Mouse (Mus musculus): ENCODE data around the gene Gfra1. TPM values are rescaled to one million over a fixed set of nuclear protein-coding genes. Genes with fewer than 3 reads are reported as not detected.

The Gfra1 gene
- polyA plus RNA-seq (2015; fragmentation: Nextera tagmentation; extraction: Ambion mirVana): 15.2 and 15.4 TPM in 2 replicates

- peaks cover 60% of the 10 kb centered on the region for H3K27me3 ChIP-seq
These were observed at the start of gene Gfra1 for GRCm38 (mm10) chr19:58455496-58456061. TSS of gene Gfra1 (minus strand) at chr19:58455909.

GRCm38 (mm10) chr19:58500049-58500448, 44.3 kb upstream of the Gfra1 start:
- Histone ChIP-seq H3K9ac (no peak overlapping the region), H3K36me3 (ENCODE audit: poor library complexity, severe bottlenecking) (no peaks in the 10 kb centered on the region), H3K4me3 (no peak overlapping the region), H3K27me3 (no peaks in the 10 kb centered on the region), H3K4me2 (no peak overlapping the region), H3K9me3 (replicated peaks) (no peaks in the 10 kb centered on the region), H3K4me1 (peaks cover 37% of the 10 kb centered on the region), H3K27ac (no peak overlapping the region)
- peak; percentile 62; the same call in 1 of the 2 replicates for ATAC-seq
- WGBS: 84% methylated on average over 2 of the region's 2 CpGs

More at GRCm38 (mm10) chr19:58455496-58456061, at the start of gene Gfra1:
- Histone ChIP-seq H3K36me3 (ENCODE audit: poor library complexity, severe bottlenecking) (no peaks in the 10 kb centered on the region), H3K4me2 (peak within 1 kb of the TSS; percentile 88), H3K27ac (peak within 1 kb of the TSS; percentile 41), H3K4me3 (peak within 1 kb of the TSS; percentile 52), H3K4me1 (peaks cover 68% of the 10 kb centered on the region), H3K9ac (peak within 1 kb of the TSS; percentile 70), H3K9me3 (replicated peaks) (no peaks in the 10 kb centered on the region)
- under 1% methylated on average over 31 of the region's 31 CpGs for WGBS
- peak; percentile 47 for ATAC-seq

- H3K27ac ChIP-seq: no peak overlapping the region
- H3K36me3 ChIP-seq (ENCODE audit: poor library complexity, severe bottlenecking): no peaks in the 10 kb centered on the region
- H3K4me2 ChIP-seq: no peak overlapping the region
- ATAC-seq: no peak
- no peak overlapping the region for H3K9ac ChIP-seq
- H3K4me3 ChIP-seq: no peak overlapping the region
- no peaks in the 10 kb centered on the region for H3K9me3 ChIP-seq (replicated peaks)
- peaks cover 37% of the 10 kb centered on the region for H3K4me1 ChIP-seq
- 81% methylated on average over 3 of the region's 3 CpGs for WGBS
- no peaks in the 10 kb centered on the region for H3K27me3 ChIP-seq
These were observed 43.8 kb upstream of the Gfra1 start for GRCm38 (mm10) chr19:58499420-58499966.

GRCm38 (mm10) chr19:58497106-58497505, 41.4 kb upstream of the Gfra1 start:
- Histone ChIP-seq H3K27ac (no peak overlapping the region), H3K27me3 (no peaks in the 10 kb centered on the region), H3K36me3 (ENCODE audit: poor library complexity, severe bottlenecking) (no peaks in the 10 kb centered on the region), H3K9ac (no peak overlapping the region), H3K4me2 (no peak overlapping the region), H3K9me3 (replicated peaks) (no peaks in the 10 kb centered on the region), H3K4me3 (no peak overlapping the region), H3K4me1 (peaks cover 31% of the 10 kb centered on the region)
- WGBS: 25% methylated on average over 3 of the region's 3 CpGs
- no peak for ATAC-seq

- no peak overlapping the region for H3K27ac ChIP-seq
- H3K4me3 ChIP-seq: no peak overlapping the region
- 43% methylated on average over 2 of the region's 2 CpGs for WGBS
- H3K27me3 ChIP-seq: no peaks in the 10 kb centered on the region
- no peak for ATAC-seq
- H3K9ac ChIP-seq: no peak overlapping the region
- no peak overlapping the region for H3K4me2 ChIP-seq
- no peaks in the 10 kb centered on the region for H3K36me3 ChIP-seq (ENCODE audit: poor library complexity, severe bottlenecking)
- no peaks in the 10 kb centered on the region for H3K4me1 ChIP-seq
- no peaks in the 10 kb centered on the region for H3K9me3 ChIP-seq (replicated peaks)
These were observed 31.0 kb upstream of the Gfra1 start for GRCm38 (mm10) chr19:58486686-58487085.

GRCm38 (mm10) chr19:58482373-58482977, 26.8 kb upstream of the Gfra1 start:
- H3K27me3 ChIP-seq: no peaks in the 10 kb centered on the region
- H3K4me2 ChIP-seq: no peak overlapping the region
- 79% methylated on average over 9 of the region's 9 CpGs for WGBS
- H3K4me3 ChIP-seq: no peak overlapping the region
- H3K4me1 ChIP-seq: no peaks in the 10 kb centered on the region
- no peak overlapping the region for H3K27ac ChIP-seq
- no peak overlapping the region for H3K9ac ChIP-seq
- no peak for ATAC-seq
- no peaks in the 10 kb centered on the region; the same call in 1 of the 2 replicates for H3K9me3 ChIP-seq (replicated peaks)
- H3K36me3 ChIP-seq (ENCODE audit: poor library complexity, severe bottlenecking): no peaks in the 10 kb centered on the region

GRCm38 (mm10) chr19:58474251-58474650, 18.5 kb upstream of the Gfra1 start:
- Histone ChIP-seq H3K9me3 (replicated peaks) (no peaks in the 10 kb centered on the region), H3K4me2 (no peak overlapping the region), H3K36me3 (ENCODE audit: poor library complexity, severe bottlenecking) (no peaks in the 10 kb centered on the region), H3K4me1 (no peaks in the 10 kb centered on the region), H3K27ac (no peak overlapping the region), H3K27me3 (no peaks in the 10 kb centered on the region), H3K9ac (no peak overlapping the region), H3K4me3 (no peak overlapping the region)
- no peak for ATAC-seq
- WGBS: 91% methylated on average over 3 of the region's 3 CpGs

- ATAC-seq: peak; percentile 72
- no peak overlapping the region for H3K9ac ChIP-seq
These were observed 13.7 kb upstream of the Gfra1 start for GRCm38 (mm10) chr19:58469421-58469820.

GRCm38 (mm10) chr19:58468331-58468730, 12.6 kb upstream of the Gfra1 start:
- Histone ChIP-seq H3K4me2 (no peak overlapping the region), H3K9ac (no peak overlapping the region), H3K4me3 (no peak overlapping the region), H3K4me1 (peaks cover 9% of the 10 kb centered on the region), H3K9me3 (replicated peaks) (no peaks in the 10 kb centered on the region; the same call in 1 of the 2 replicates), H3K27ac (no peak overlapping the region), H3K27me3 (peaks cover 6% of the 10 kb centered on the region; the same call in 1 of the 2 replicates), H3K36me3 (ENCODE audit: poor library complexity, severe bottlenecking) (no peaks in the 10 kb centered on the region)
- no peak for ATAC-seq
- WGBS: 70% methylated on average over 2 of the region's 2 CpGs

More at GRCm38 (mm10) chr19:58469421-58469820, 13.7 kb upstream of the Gfra1 start:
- 11% methylated on average over 12 of the region's 12 CpGs for WGBS
- Histone ChIP-seq H3K9me3 (replicated peaks) (no peaks in the 10 kb centered on the region; the same call in 1 of the 2 replicates), H3K27me3 (peaks cover 6% of the 10 kb centered on the region; the same call in 1 of the 2 replicates), H3K36me3 (ENCODE audit: poor library complexity, severe bottlenecking) (no peaks in the 10 kb centered on the region), H3K27ac (no peak overlapping the region), H3K4me2 (no peak overlapping the region), H3K4me1 (peaks cover 4% of the 10 kb centered on the region; the same call in 1 of the 2 replicates), H3K4me3 (no peak overlapping the region)

GRCm38 (mm10) chr19:58463755-58464154, 8.0 kb upstream of the Gfra1 start:
- H3K4me3 ChIP-seq: no peak overlapping the region
- no peak overlapping the region for H3K4me2 ChIP-seq
- no peak overlapping the region for H3K27ac ChIP-seq
- WGBS: 40% methylated on average over 3 of the region's 3 CpGs
- peaks cover 21% of the 10 kb centered on the region for H3K4me1 ChIP-seq
- H3K9me3 ChIP-seq (replicated peaks): no peaks in the 10 kb centered on the region; the same call in 1 of the 2 replicates
- no peak for ATAC-seq
- no peaks in the 10 kb centered on the region for H3K36me3 ChIP-seq (ENCODE audit: poor library complexity, severe bottlenecking)
- H3K27me3 ChIP-seq: peaks cover 16% of the 10 kb centered on the region
- no peak overlapping the region for H3K9ac ChIP-seq

- Histone ChIP-seq H3K36me3 (ENCODE audit: poor library complexity, severe bottlenecking) (no peaks in the 10 kb centered on the region), H3K27me3 (peaks cover 23% of the 10 kb centered on the region), H3K9ac (no peak overlapping the region), H3K4me3 (no peak overlapping the region), H3K9me3 (replicated peaks) (no peaks in the 10 kb centered on the region), H3K4me1 (peaks cover 35% of the 10 kb centered on the region), H3K27ac (no peak overlapping the region), H3K4me2 (no peak overlapping the region)
- WGBS: 4% methylated on average over 13 of the region's 13 CpGs
- ATAC-seq: no peak
These were observed 4.8 kb upstream of the Gfra1 start for GRCm38 (mm10) chr19:58460361-58461022.

- H3K4me3 ChIP-seq: peak overlapping the region; percentile 52
- H3K4me2 ChIP-seq: peak overlapping the region; percentile 88
- no peaks in the 10 kb centered on the region for H3K9me3 ChIP-seq (replicated peaks)
- H3K36me3 ChIP-seq (ENCODE audit: poor library complexity, severe bottlenecking): no peaks in the 10 kb centered on the region
- ATAC-seq: peak; percentile 55
- H3K27ac ChIP-seq: peak overlapping the region; percentile 41
- H3K27me3 ChIP-seq: peaks cover 58% of the 10 kb centered on the region
- peak overlapping the region; percentile 70; the same call in 1 of the 2 replicates for H3K9ac ChIP-seq
- 6% methylated on average over 16 of the region's 16 CpGs for WGBS
- peaks cover 64% of the 10 kb centered on the region for H3K4me1 ChIP-seq
These were observed 867 bp upstream of the Gfra1 start for GRCm38 (mm10) chr19:58456491-58457061.

Measured in forebrain, embryonic 13.5 days (tissue).